Mouse (Mus musculus): ENCODE results near the gene Lce1a2.

DNA sequence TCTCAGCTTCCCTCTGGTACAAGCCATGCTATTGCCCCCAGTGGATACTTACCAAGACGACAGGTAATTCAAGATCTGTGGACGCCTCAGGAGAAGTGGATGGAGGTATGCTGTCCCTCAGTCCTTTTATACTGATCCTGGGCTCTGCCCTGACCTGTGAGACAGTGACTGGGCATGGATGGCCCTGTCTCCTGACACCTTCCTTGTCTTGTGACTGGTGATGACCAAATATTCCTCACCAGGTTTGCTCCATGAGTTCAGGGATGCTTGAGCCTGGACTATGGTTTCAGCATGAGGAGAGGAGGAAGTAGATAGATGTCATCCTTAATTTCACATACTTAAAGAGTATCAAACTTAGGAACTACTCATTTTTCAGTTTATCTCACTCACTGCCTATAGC, 17.0 kb upstream of the Lce1a2 start, which contains the start of gene Lce1d:
- TF ChIP-seq CTCF (conservative IDR thresholded peaks at IDR 0.05; ENCODE audit: insufficient read depth, insufficient read length, low read depth, low read length) (no peak), POLR2A (IDR thresholded peaks at IDR 0.05; ENCODE audit: low read depth, low read length) (no peak)
